Mouse (Mus musculus): ENCODE results near the gene Aebp1. TPM values are rescaled to one million over a fixed set of nuclear protein-coding genes. Genes with fewer than 3 reads are reported as not detected.
A peak's percentile ranks its signal among the peaks of the same experiment; 100 is the strongest.

Aebp1 gene
- polyA plus RNA-seq, 1 experiment from 2014 or later = 20.4 TPM

GRCm38 (mm10) chr11:5913936-5914335 lies 52.2 kb downstream of the Aebp1 start:
- no peak overlapping the region for H3K9ac ChIP-seq (ENCODE audit: low read length)
- H3K36me3 ChIP-seq (ENCODE audit: control insufficient read depth, insufficient read depth, low read length) = no peaks in the 10 kb centered on the region
- no peaks in the 10 kb centered on the region for H3K9me3 ChIP-seq (ENCODE audit: control insufficient read depth, low read length)
- no peak overlapping the region for H3K4me3 ChIP-seq (ENCODE audit: low read depth, low read length)
- H3K27me3 ChIP-seq (ENCODE audit: control insufficient read depth, insufficient read depth, low read length) = no peaks in the 10 kb centered on the region
- ATAC-seq (replicated peaks; ENCODE audit: low FRiP score) (no peak), DNase-seq (ENCODE audit: low spot score) (no peak)
- WGBS = 86% methylated on average over 4 of the region's 4 CpGs
- H3K4me1 ChIP-seq (replicated peaks; ENCODE audit: control insufficient read depth, insufficient read depth, low read length) = no peaks in the 10 kb centered on the region
- no peak overlapping the region for H3K4me2 ChIP-seq (ENCODE audit: low read depth, low read length, severe bottlenecking)
- no peak overlapping the region for H3K27ac ChIP-seq (ENCODE audit: low read depth, low read length)

- no peak for DNase-seq (ENCODE audit: low spot score)
- H3K4me2 ChIP-seq (ENCODE audit: low read depth, low read length, severe bottlenecking) = no peak overlapping the region
Measured at GRCm38 (mm10) chr11:5914940-5915339, 53.2 kb downstream of the Aebp1 start.

GRCm38 (mm10) chr11:5915429-5916177 lies 53.9 kb downstream of the Aebp1 start:
- Histone ChIP-seq H3K4me2 (ENCODE audit: low read depth, low read length, severe bottlenecking) (no peak overlapping the region), H3K4me1 (replicated peaks; ENCODE audit: control insufficient read depth, insufficient read depth, low read length) (no peaks in the 10 kb centered on the region), H3K36me3 (ENCODE audit: control insufficient read depth, insufficient read depth, low read length) (no peaks in the 10 kb centered on the region), H3K9me3 (ENCODE audit: control insufficient read depth, low read length) (no peaks in the 10 kb centered on the region), H3K4me3 (ENCODE audit: low read depth, low read length) (no peak overlapping the region), H3K27me3 (ENCODE audit: control insufficient read depth, insufficient read depth, low read length) (no peaks in the 10 kb centered on the region), H3K9ac (ENCODE audit: low read length) (no peak overlapping the region), H3K27ac (ENCODE audit: low read depth, low read length) (no peak overlapping the region)
- DNase-seq (ENCODE audit: low spot score) (no peak), ATAC-seq (replicated peaks; ENCODE audit: low FRiP score) (no peak)
- 88% methylated on average over 5 of the region's 5 CpGs for WGBS

More at GRCm38 (mm10) chr11:5914940-5915339, 53.2 kb downstream of the Aebp1 start:
- Histone ChIP-seq H3K27ac (ENCODE audit: low read depth, low read length) (no peak overlapping the region), H3K27me3 (ENCODE audit: control insufficient read depth, insufficient read depth, low read length) (no peaks in the 10 kb centered on the region), H3K36me3 (ENCODE audit: control insufficient read depth, insufficient read depth, low read length) (no peaks in the 10 kb centered on the region), H3K4me1 (replicated peaks; ENCODE audit: control insufficient read depth, insufficient read depth, low read length) (no peaks in the 10 kb centered on the region), H3K9me3 (ENCODE audit: control insufficient read depth, low read length) (no peaks in the 10 kb centered on the region), H3K4me3 (ENCODE audit: low read depth, low read length) (no peak overlapping the region), H3K9ac (ENCODE audit: low read length) (no peak overlapping the region)
- 66% methylated on average over 5 of the region's 5 CpGs for WGBS
- ATAC-seq (replicated peaks; ENCODE audit: low FRiP score) = no peak

GRCm38 (mm10) chr11:5916178-5916548 lies 54.4 kb downstream of the Aebp1 start:
- Histone ChIP-seq H3K27ac (ENCODE audit: low read depth, low read length) (no peak overlapping the region), H3K4me3 (ENCODE audit: low read depth, low read length) (no peak overlapping the region), H3K4me2 (ENCODE audit: low read depth, low read length, severe bottlenecking) (no peak overlapping the region), H3K27me3 (ENCODE audit: control insufficient read depth, insufficient read depth, low read length) (no peaks in the 10 kb centered on the region), H3K4me1 (replicated peaks; ENCODE audit: control insufficient read depth, insufficient read depth, low read length) (no peaks in the 10 kb centered on the region), H3K9ac (ENCODE audit: low read length) (no peak overlapping the region), H3K36me3 (ENCODE audit: control insufficient read depth, insufficient read depth, low read length) (no peaks in the 10 kb centered on the region), H3K9me3 (ENCODE audit: control insufficient read depth, low read length) (no peaks in the 10 kb centered on the region)
- ATAC-seq (replicated peaks; ENCODE audit: low FRiP score) (no peak), DNase-seq (ENCODE audit: low spot score) (no peak)
- WGBS = 79% methylated on average over 8 of the region's 8 CpGs

GRCm38 (mm10) chr11:5918111-5918510 lies 56.4 kb downstream of the Aebp1 start:
- Histone ChIP-seq H3K36me3 (ENCODE audit: control insufficient read depth, insufficient read depth, low read length) (no peaks in the 10 kb centered on the region), H3K4me2 (ENCODE audit: low read depth, low read length, severe bottlenecking) (no peak overlapping the region), H3K4me1 (replicated peaks; ENCODE audit: control insufficient read depth, insufficient read depth, low read length) (no peaks in the 10 kb centered on the region), H3K9ac (ENCODE audit: low read length) (no peak overlapping the region), H3K27ac (ENCODE audit: low read depth, low read length) (no peak overlapping the region), H3K27me3 (ENCODE audit: control insufficient read depth, insufficient read depth, low read length) (no peaks in the 10 kb centered on the region), H3K9me3 (ENCODE audit: control insufficient read depth, low read length) (no peaks in the 10 kb centered on the region), H3K4me3 (ENCODE audit: low read depth, low read length) (no peak overlapping the region)
- 77% methylated on average over 2 of the region's 2 CpGs for WGBS
- ATAC-seq (replicated peaks; ENCODE audit: low FRiP score) (no peak), DNase-seq (ENCODE audit: low spot score) (peak; percentile 4)

GRCm38 (mm10) chr11:5919606-5920005 lies 57.9 kb downstream of the Aebp1 start:
- Histone ChIP-seq H3K36me3 (ENCODE audit: control insufficient read depth, insufficient read depth, low read length) (no peaks in the 10 kb centered on the region), H3K4me1 (replicated peaks; ENCODE audit: control insufficient read depth, insufficient read depth, low read length) (no peaks in the 10 kb centered on the region), H3K4me2 (ENCODE audit: low read depth, low read length, severe bottlenecking) (no peak overlapping the region), H3K27me3 (ENCODE audit: control insufficient read depth, insufficient read depth, low read length) (no peaks in the 10 kb centered on the region), H3K27ac (ENCODE audit: low read depth, low read length) (no peak overlapping the region), H3K9me3 (ENCODE audit: control insufficient read depth, low read length) (no peaks in the 10 kb centered on the region), H3K4me3 (ENCODE audit: low read depth, low read length) (no peak overlapping the region), H3K9ac (ENCODE audit: low read length) (no peak overlapping the region)
- 91% methylated on average over 4 of the region's 4 CpGs for WGBS
- ATAC-seq (replicated peaks; ENCODE audit: low FRiP score) (no peak), DNase-seq (ENCODE audit: low spot score) (peak; percentile 20)

- no peaks in the 10 kb centered on the region for H3K4me1 ChIP-seq (replicated peaks; ENCODE audit: control insufficient read depth, insufficient read depth, low read length)
- peak; percentile 46 for DNase-seq (ENCODE audit: low spot score)
- 42% methylated on average over 17 of the region's 17 CpGs for WGBS
Measured at GRCm38 (mm10) chr11:5920323-5920960, 58.7 kb downstream of the Aebp1 start.

More at GRCm38 (mm10) chr11:5920323-5920960, 58.7 kb downstream of the Aebp1 start:
- H3K9ac ChIP-seq (ENCODE audit: low read length) = no peak overlapping the region
- no peak overlapping the region for H3K4me2 ChIP-seq (ENCODE audit: low read depth, low read length, severe bottlenecking)
- no peaks in the 10 kb centered on the region for H3K9me3 ChIP-seq (ENCODE audit: control insufficient read depth, low read length)
- no peaks in the 10 kb centered on the region for H3K36me3 ChIP-seq (ENCODE audit: control insufficient read depth, insufficient read depth, low read length)
- no peak for ATAC-seq (replicated peaks; ENCODE audit: low FRiP score)
- no peak overlapping the region for H3K4me3 ChIP-seq (ENCODE audit: low read depth, low read length)
- H3K27ac ChIP-seq (ENCODE audit: low read depth, low read length) = no peak overlapping the region
- H3K27me3 ChIP-seq (ENCODE audit: control insufficient read depth, insufficient read depth, low read length) = no peaks in the 10 kb centered on the region
